Mouse (Mus musculus) lung, adult 2 months (tissue): ENCODE results near the gene Piwil4.

ENCODE experiments used
- CTCF ChIP-seq: fragments of 200-500 bp; IDR thresholded peaks from 2 replicates; pipeline ENCODE4 v1.5.1; 2011; ENCODE audit warnings: mild to moderate bottlenecking, low read length, control low read depth; ENCODE audit not compliant: insufficient read depth
- POLR2A ChIP-seq: fragments of 200-500 bp; IDR thresholded peaks from 2 replicates; pipeline ENCODE4 v1.6.1; 2011; ENCODE audit warnings: low read depth, mild to moderate bottlenecking, control low read depth, low read length, borderline replicate concordance; ENCODE audit errors: extremely low read depth

GRCm38 (mm10) chr9:14759261-14759660 lies 18.7 kb upstream of the Piwil4 start:
- TF ChIP-seq POLR2A, result no peak
- no peak for TF ChIP-seq CTCF
